Mouse (Mus musculus): ENCODE results near the gene Atxn2l. TPM values are rescaled to one million over a fixed set of nuclear protein-coding genes. Genes with fewer than 3 reads are reported as not detected.
A peak's percentile ranks its signal among the peaks of the same experiment; 100 is the strongest.

The Atxn2l gene
- polyA plus RNA-seq, 1 experiment from 2014 or later: 39.9 TPM

DNA sequence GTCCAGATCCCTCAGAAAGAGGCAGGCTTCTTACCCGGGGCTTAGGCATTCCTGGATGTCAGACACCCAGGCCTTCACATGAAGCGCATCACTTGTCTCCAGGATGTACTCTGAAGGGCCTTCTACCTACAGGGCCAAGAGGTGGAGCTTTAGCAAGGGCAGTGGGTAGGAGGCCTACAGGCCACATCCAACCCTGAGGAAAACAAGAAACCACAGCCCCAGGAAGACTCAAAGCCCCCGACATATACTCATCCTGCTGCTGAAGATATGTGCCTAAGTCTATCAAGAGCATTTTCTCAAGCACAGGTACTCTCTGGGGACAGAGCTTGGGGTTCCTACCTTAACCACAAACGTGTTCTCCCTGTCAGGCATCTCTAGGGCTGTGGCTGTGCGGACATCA, 31.9 kb downstream of the Atxn2l start:
- Histone ChIP-seq H3K9ac (ENCODE audit: low read depth, low read length) (no peak overlapping the region), H3K4me1 (ENCODE audit: control insufficient read depth, insufficient read depth, low read length) (peaks cover 20% of the 10 kb centered on the region), H3K9me3 (replicated peaks; ENCODE audit: control insufficient read depth, low read length) (no peaks in the 10 kb centered on the region), H3K27ac (ENCODE audit: low read depth, low read length) (no peak overlapping the region), H3K4me2 (no peak overlapping the region), H3K27me3 (ENCODE audit: control insufficient read depth, insufficient read depth, low read length) (no peaks in the 10 kb centered on the region), H3K36me3 (ENCODE audit: control insufficient read depth, insufficient read depth, low read length) (peaks cover 39% of the 10 kb centered on the region), H3K4me3 (ENCODE audit: low read depth, low read length) (no peak overlapping the region)
- no peak for ATAC-seq (replicated peaks; ENCODE audit: insufficient number of reproducible peaks, low FRiP score, low TSS enrichment)
- 89% methylated on average over 5 of the region's 5 CpGs for WGBS (ENCODE audit: insufficient replicate concordance)

DNA sequence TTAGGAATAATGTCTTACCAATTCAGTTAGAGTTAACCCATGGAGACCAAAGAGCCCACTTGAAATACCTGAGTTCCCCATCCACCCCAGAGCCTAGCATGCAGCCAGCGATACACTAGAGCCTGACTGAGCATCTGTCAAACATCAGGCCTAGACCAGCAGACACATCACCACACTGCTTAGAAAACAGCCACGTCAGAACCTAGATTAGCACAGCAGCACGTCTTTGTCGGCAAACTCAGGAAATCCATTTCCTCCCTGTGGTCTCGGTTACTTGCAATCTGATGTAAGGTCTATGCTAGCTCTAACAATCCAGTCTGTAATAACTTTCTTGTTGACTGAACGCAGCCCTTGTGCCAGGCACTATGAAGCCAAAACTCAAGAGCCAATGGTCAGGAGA, 33.2 kb downstream of the Atxn2l start:
- Histone ChIP-seq H3K27ac (ENCODE audit: low read depth, low read length) (no peak overlapping the region), H3K36me3 (ENCODE audit: control insufficient read depth, insufficient read depth, low read length) (peaks cover 39% of the 10 kb centered on the region), H3K4me2 (no peak overlapping the region), H3K27me3 (ENCODE audit: control insufficient read depth, insufficient read depth, low read length) (no peaks in the 10 kb centered on the region), H3K9ac (ENCODE audit: low read depth, low read length) (no peak overlapping the region), H3K4me1 (ENCODE audit: control insufficient read depth, insufficient read depth, low read length) (peaks cover 30% of the 10 kb centered on the region), H3K9me3 (replicated peaks; ENCODE audit: control insufficient read depth, low read length) (no peaks in the 10 kb centered on the region), H3K4me3 (ENCODE audit: low read depth, low read length) (no peak overlapping the region)
- ATAC-seq (replicated peaks; ENCODE audit: insufficient number of reproducible peaks, low FRiP score, low TSS enrichment): no peak
- 59% methylated on average over 6 of the region's 6 CpGs for WGBS (ENCODE audit: insufficient replicate concordance)

DNA sequence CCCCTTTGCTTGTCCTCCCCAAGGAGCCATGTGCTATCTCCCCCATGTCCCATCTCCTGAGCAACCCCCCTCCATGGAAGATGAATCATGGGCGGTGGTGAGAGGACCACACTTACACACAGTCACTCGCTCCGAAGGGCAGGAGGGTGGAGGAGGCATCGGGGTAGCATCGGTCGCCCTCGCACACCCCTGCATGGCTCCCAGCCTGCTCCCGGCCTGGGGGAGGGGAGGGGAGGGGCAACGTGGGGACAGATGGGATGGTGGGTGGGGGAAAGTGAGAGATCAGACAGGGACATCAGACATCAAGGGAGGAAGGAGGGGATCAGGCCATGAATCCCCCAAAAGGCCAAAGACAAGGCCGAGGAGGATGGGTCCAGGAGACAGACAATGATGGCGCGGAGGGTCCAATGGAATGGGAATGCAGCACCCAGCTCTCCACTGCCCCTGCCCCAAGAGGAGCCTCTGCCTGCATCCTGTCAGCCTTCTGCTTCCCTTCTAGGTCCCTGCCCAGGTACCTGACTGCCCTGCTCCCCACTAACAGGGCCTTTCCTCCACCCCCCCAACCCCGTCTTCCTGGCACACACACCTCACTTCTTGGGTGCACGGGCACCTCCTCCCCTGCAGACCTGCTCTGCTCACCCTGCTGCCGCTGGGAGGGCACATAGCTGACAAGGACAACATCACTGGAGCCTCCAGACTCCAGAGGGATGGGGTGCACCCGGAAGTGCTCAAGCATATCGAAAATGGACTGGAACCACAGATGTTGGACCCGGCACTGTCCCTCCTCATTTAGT, 35.2 kb downstream of the Atxn2l start:
- WGBS (ENCODE audit: insufficient replicate concordance): 89% methylated on average over 18 of the region's 18 CpGs
- H3K27me3 ChIP-seq (ENCODE audit: control insufficient read depth, insufficient read depth, low read length): no peaks in the 10 kb centered on the region; the same call in 1 of the 2 replicates
- peaks cover 33% of the 10 kb centered on the region for H3K4me1 ChIP-seq (ENCODE audit: control insufficient read depth, insufficient read depth, low read length)
- H3K36me3 ChIP-seq (ENCODE audit: control insufficient read depth, insufficient read depth, low read length): peaks cover 39% of the 10 kb centered on the region
- H3K4me2 ChIP-seq: no peak overlapping the region
- no peak overlapping the region for H3K27ac ChIP-seq (ENCODE audit: low read depth, low read length)
- no peak for ATAC-seq (replicated peaks; ENCODE audit: insufficient number of reproducible peaks, low FRiP score, low TSS enrichment)
- no peak overlapping the region for H3K4me3 ChIP-seq (ENCODE audit: low read depth, low read length)
- H3K9me3 ChIP-seq (replicated peaks; ENCODE audit: control insufficient read depth, low read length): no peaks in the 10 kb centered on the region
- no peak overlapping the region for H3K9ac ChIP-seq (ENCODE audit: low read depth, low read length)

DNA sequence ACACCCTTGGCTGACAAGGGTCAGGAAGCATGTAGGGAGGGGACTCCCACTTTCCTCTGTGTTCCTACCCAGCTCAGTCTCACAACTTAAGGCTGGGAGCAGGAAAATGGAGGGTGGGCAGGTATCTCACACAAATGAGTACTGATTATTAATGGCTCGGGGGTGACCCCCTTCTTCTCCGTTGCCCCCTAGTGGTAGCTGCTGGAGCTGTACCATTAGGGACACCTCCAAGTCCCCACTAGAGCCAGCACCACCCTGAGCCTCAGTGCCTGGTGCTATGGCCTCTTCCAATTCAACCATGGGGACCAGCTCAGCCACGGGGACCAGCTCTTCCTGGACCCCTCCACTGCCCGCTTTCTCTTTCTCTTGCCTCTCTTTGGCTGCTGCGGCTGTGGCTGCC, 36.0 kb downstream of the Atxn2l start:
- H3K27me3 ChIP-seq (ENCODE audit: control insufficient read depth, insufficient read depth, low read length): peaks cover 3% of the 10 kb centered on the region; the same call in 1 of the 2 replicates
- no peaks in the 10 kb centered on the region for H3K9me3 ChIP-seq (replicated peaks; ENCODE audit: control insufficient read depth, low read length)
- no peak overlapping the region for H3K9ac ChIP-seq (ENCODE audit: low read depth, low read length)
- 0 out of 2 replicates have a peak overlapping the region, but pooled peaks have one; percentile 6 for H3K27ac ChIP-seq (ENCODE audit: low read depth, low read length)
- H3K4me3 ChIP-seq (ENCODE audit: low read depth, low read length): no peak overlapping the region
- H3K4me1 ChIP-seq (ENCODE audit: control insufficient read depth, insufficient read depth, low read length): peaks cover 35% of the 10 kb centered on the region
- no peak for ATAC-seq (replicated peaks; ENCODE audit: insufficient number of reproducible peaks, low FRiP score, low TSS enrichment)
- H3K36me3 ChIP-seq (ENCODE audit: control insufficient read depth, insufficient read depth, low read length): peaks cover 37% of the 10 kb centered on the region
- no peak overlapping the region for H3K4me2 ChIP-seq
- WGBS (ENCODE audit: insufficient replicate concordance): 68% methylated on average over 5 of the region's 5 CpGs

DNA sequence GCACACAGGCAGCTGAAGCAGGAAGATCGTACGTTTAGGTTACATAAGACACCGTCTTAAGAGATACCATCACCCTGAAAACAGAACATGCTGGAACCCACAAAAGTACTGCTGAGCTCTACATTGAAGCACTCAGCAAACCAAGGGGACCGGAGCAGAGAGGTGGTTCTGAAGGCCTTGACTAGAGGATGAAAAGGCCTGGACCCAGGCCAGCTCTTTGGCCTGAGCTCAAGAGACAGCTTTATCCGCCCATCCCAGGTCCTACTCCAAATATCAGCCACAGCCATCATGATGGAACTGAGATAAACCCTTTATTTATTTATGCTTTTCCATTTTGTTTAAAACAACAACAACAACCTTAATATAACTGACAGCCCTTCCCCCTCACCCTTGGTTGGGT, 36.5 kb downstream of the Atxn2l start:
- H3K4me3 ChIP-seq (ENCODE audit: low read depth, low read length): no peak overlapping the region
- H3K36me3 ChIP-seq (ENCODE audit: control insufficient read depth, insufficient read depth, low read length): peaks cover 34% of the 10 kb centered on the region
- H3K9ac ChIP-seq (ENCODE audit: low read depth, low read length): no peak overlapping the region
- peak overlapping the region; percentile 75; the same call in 1 of the 2 replicates for H3K27ac ChIP-seq (ENCODE audit: low read depth, low read length)
- no peak overlapping the region for H3K4me2 ChIP-seq
- peaks cover 3% of the 10 kb centered on the region; the same call in 1 of the 2 replicates for H3K27me3 ChIP-seq (ENCODE audit: control insufficient read depth, insufficient read depth, low read length)
- H3K4me1 ChIP-seq (ENCODE audit: control insufficient read depth, insufficient read depth, low read length): peaks cover 35% of the 10 kb centered on the region
- no peak for ATAC-seq (replicated peaks; ENCODE audit: insufficient number of reproducible peaks, low FRiP score, low TSS enrichment)
- H3K9me3 ChIP-seq (replicated peaks; ENCODE audit: control insufficient read depth, low read length): no peaks in the 10 kb centered on the region
- 89% methylated on average over 5 of the region's 5 CpGs for WGBS (ENCODE audit: insufficient replicate concordance)

DNA sequence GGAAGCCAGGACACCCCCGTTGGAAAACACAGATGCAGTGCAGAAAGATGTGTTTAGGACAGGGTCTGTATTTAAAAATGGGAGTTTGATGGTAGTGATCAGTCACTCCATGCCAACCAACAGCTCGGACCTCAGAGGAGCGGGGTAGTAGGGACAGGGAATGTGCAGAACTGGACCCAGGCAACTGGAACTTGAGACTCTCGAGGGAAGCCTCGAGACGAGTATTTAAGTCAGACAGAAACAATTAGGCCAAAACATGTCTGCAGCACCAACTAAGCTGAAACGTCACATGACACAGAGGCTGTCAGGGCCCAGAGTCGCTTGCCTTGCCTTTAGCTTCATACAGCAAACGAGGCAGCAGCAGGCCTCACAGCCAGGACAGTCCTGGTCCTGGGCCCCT, 37.1 kb downstream of the Atxn2l start:
- Histone ChIP-seq H3K9me3 (replicated peaks; ENCODE audit: control insufficient read depth, low read length) (no peaks in the 10 kb centered on the region), H3K4me2 (no peak overlapping the region), H3K36me3 (ENCODE audit: control insufficient read depth, insufficient read depth, low read length) (peaks cover 28% of the 10 kb centered on the region), H3K27ac (ENCODE audit: low read depth, low read length) (peak overlapping the region; percentile 75), H3K4me3 (ENCODE audit: low read depth, low read length) (no peak overlapping the region), H3K9ac (ENCODE audit: low read depth, low read length) (0 out of 2 replicates have a peak overlapping the region, but pooled peaks have one; percentile 28), H3K4me1 (ENCODE audit: control insufficient read depth, insufficient read depth, low read length) (peaks cover 35% of the 10 kb centered on the region), H3K27me3 (ENCODE audit: control insufficient read depth, insufficient read depth, low read length) (peaks cover 3% of the 10 kb centered on the region; the same call in 1 of the 2 replicates)
- no peak for ATAC-seq (replicated peaks; ENCODE audit: insufficient number of reproducible peaks, low FRiP score, low TSS enrichment)
- 58% methylated on average over 9 of the region's 9 CpGs for WGBS (ENCODE audit: insufficient replicate concordance)

DNA sequence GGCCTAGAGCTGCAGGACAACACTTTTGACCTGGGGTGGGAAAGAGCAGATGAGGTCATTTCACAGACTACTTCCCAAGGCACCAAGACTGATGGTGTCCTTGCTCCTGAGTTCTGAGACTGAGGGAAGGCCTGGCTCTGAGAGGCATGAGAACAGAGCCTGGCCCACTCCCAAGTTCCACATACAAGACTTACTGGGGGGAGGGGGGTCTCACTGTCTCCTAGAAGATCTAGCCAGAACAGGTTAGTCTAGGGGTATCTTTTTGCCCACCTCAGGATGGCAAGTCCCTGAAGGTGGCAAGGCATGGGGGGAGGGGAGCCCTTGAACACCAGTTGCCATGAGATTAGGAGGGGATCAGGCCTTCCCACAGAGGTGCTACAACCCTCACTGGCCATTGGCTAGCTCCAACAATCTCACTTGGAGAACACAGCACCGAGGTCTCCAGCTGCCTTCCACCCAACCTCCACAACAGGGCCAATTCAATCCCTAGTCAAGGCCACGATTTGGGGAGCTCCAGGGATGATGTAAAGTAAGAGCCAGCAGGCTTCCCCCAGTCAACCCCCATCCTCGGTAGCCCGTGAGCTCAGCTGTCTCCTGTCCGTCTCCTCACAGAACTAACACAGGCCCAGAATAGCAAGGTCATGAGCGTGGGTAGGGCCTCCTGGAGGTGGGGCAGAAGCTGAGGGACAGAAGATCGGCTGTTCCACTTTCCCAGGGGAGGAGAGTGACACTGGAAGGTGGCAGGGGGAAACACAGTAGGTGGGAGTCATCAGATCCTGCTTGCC, 37.8 kb downstream of the Atxn2l start:
- peak overlapping the region; percentile 75 for H3K27ac ChIP-seq (ENCODE audit: low read depth, low read length)

DNA sequence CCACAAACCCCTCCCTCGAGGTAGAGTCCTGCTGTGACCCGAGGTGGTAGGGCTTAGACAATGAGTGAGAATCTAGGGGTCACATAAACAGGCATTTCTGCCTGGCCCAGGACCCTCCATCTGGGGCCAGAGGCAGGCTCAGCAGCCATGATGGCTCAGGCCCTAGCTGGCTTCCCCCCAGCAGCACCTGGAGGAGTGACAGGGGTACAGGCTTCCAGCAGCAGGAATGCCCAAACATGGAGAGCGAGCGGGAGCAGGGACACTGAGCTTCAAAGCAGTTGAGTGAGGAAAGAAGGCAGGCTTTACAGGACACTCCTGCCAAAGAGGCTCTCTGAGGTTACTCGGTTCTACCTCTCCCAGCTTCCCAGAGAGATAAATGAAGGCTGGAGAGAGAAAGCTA, 38.4 kb downstream of the Atxn2l start:
- no peak overlapping the region for H3K4me3 ChIP-seq (ENCODE audit: low read depth, low read length)
- no peaks in the 10 kb centered on the region for H3K9me3 ChIP-seq (replicated peaks; ENCODE audit: control insufficient read depth, low read length)
- H3K4me1 ChIP-seq (ENCODE audit: control insufficient read depth, insufficient read depth, low read length): peaks cover 33% of the 10 kb centered on the region
- H3K36me3 ChIP-seq (ENCODE audit: control insufficient read depth, insufficient read depth, low read length): peaks cover 24% of the 10 kb centered on the region
- H3K27ac ChIP-seq (ENCODE audit: low read depth, low read length): peak overlapping the region; percentile 75
- peak overlapping the region; percentile 36; the same call in 1 of the 2 replicates for H3K9ac ChIP-seq (ENCODE audit: low read depth, low read length)
- WGBS (ENCODE audit: insufficient replicate concordance): 35% methylated on average over 5 of the region's 5 CpGs
- H3K27me3 ChIP-seq (ENCODE audit: control insufficient read depth, insufficient read depth, low read length): peaks cover 3% of the 10 kb centered on the region; the same call in 1 of the 2 replicates
- ATAC-seq (replicated peaks; ENCODE audit: insufficient number of reproducible peaks, low FRiP score, low TSS enrichment): peak; percentile 11; the same call in 1 of the 2 replicates
- H3K4me2 ChIP-seq: no peak overlapping the region

More for the DNA sequence above, 37.8 kb downstream of the Atxn2l start:
- H3K4me1 ChIP-seq (ENCODE audit: control insufficient read depth, insufficient read depth, low read length): peaks cover 35% of the 10 kb centered on the region
- ATAC-seq (replicated peaks; ENCODE audit: insufficient number of reproducible peaks, low FRiP score, low TSS enrichment): no peak
- no peaks in the 10 kb centered on the region for H3K9me3 ChIP-seq (replicated peaks; ENCODE audit: control insufficient read depth, low read length)
- peak overlapping the region; percentile 27; the same call in 1 of the 2 replicates for H3K4me2 ChIP-seq
- H3K4me3 ChIP-seq (ENCODE audit: low read depth, low read length): no peak overlapping the region
- peaks cover 24% of the 10 kb centered on the region for H3K36me3 ChIP-seq (ENCODE audit: control insufficient read depth, insufficient read depth, low read length)
- peak overlapping the region; percentile 28; the same call in 1 of the 2 replicates for H3K9ac ChIP-seq (ENCODE audit: low read depth, low read length)
- H3K27me3 ChIP-seq (ENCODE audit: control insufficient read depth, insufficient read depth, low read length): peaks cover 3% of the 10 kb centered on the region; the same call in 1 of the 2 replicates
- 17% methylated on average over 7 of the region's 7 CpGs for WGBS (ENCODE audit: insufficient replicate concordance)

Data from heart, embryonic 11.5 days (tissue).